Mouse (Mus musculus) cerebellum, adult (tissue): ENCODE data around the gene Rab43.

Experiments used
- ATAC-seq: cut with Nextera tagmentation; 2 replicates; pipeline ENCODE4 v1.9.2; 2017; ENCODE audit warnings: mild to moderate bottlenecking, moderate library complexity, mixed read lengths; ENCODE audit not compliant: insufficient number of reproducible peaks, low FRiP score, low TSS enrichment

Rab43 gene

GRCm38 (mm10) chr6:87809651-87810161 lies 2.3 kb downstream of the Rab43 start:
- no peak for ATAC-seq

- no peak for ATAC-seq
These were observed 2.8 kb downstream of the Rab43 start for GRCm38 (mm10) chr6:87809144-87809543.

GRCm38 (mm10) chr6:87808521-87808920 lies 3.4 kb downstream of the Rab43 start:
- no peak for ATAC-seq

- ATAC-seq = no peak
These were observed 4.1 kb downstream of the Rab43 start for GRCm38 (mm10) chr6:87807735-87808440.

GRCm38 (mm10) chr6:87806857-87807256 lies 5.1 kb downstream of the Rab43 start:
- no peak for ATAC-seq

- ATAC-seq = no peak
These were observed 5.9 kb downstream of the Rab43 start for GRCm38 (mm10) chr6:87806028-87806427.

GRCm38 (mm10) chr6:87805448-87805847 lies 6.5 kb downstream of the Rab43 start:
- ATAC-seq = no peak

- ATAC-seq = no peak
These were observed 7.1 kb downstream of the Rab43 start for GRCm38 (mm10) chr6:87804886-87805285.

- no peak for ATAC-seq
These were observed 7.9 kb downstream of the Rab43 start for GRCm38 (mm10) chr6:87804036-87804435.

- ATAC-seq = no peak
These were observed 9.5 kb downstream of the Rab43 start for GRCm38 (mm10) chr6:87802462-87802861.

- ATAC-seq = no peak
These were observed 12.4 kb downstream of the Rab43 start for GRCm38 (mm10) chr6:87799576-87799975.

- ATAC-seq = no peak
These were observed 14.6 kb downstream of the Rab43 start for GRCm38 (mm10) chr6:87797321-87797720.

- ATAC-seq = no peak
These were observed 15.6 kb downstream of the Rab43 start for GRCm38 (mm10) chr6:87796251-87796880.

- ATAC-seq = peak; percentile 50
These were observed 16.4 kb downstream of the Rab43 start for GRCm38 (mm10) chr6:87795385-87796150.

GRCm38 (mm10) chr6:87793821-87794510 lies 18.0 kb downstream of the Rab43 start:
- peak; percentile 14; the same call in 1 of the 2 replicates for ATAC-seq

GRCm38 (mm10) chr6:87791826-87792225 lies 20.1 kb downstream of the Rab43 start:
- ATAC-seq = no peak

- no peak for ATAC-seq
These were observed 21.0 kb downstream of the Rab43 start for GRCm38 (mm10) chr6:87790779-87791480.

GRCm38 (mm10) chr6:87789791-87790190 lies 22.2 kb downstream of the Rab43 start:
- no peak for ATAC-seq

- ATAC-seq = no peak
These were observed 22.9 kb downstream of the Rab43 start for GRCm38 (mm10) chr6:87788896-87789587.
